Mouse (Mus musculus): ENCODE measurements around the gene Btnl1. TPM values are rescaled to one million over a fixed set of nuclear protein-coding genes. Genes with fewer than 3 reads are reported as not detected.

Btnl1 gene
- polyA plus RNA-seq (2016; fragmentation: Nextera tagmentation; extraction: Ambion mirVana) = not detected in 2 replicates

- no peak for ATAC-seq (ENCODE audit: low FRiP score, low read depth)
These were observed at the start of gene Btnl1 for GRCm38 (mm10) chr17:34376847-34377246. Gene Btnl1 (plus strand): TSS chr17:34377132.

GRCm38 (mm10) chr17:34329807-34330206, 47.1 kb upstream of the Btnl1 start:
- no peak overlapping the region for H3K4me3 ChIP-seq
- H3K4me2 ChIP-seq (replicated peaks) = no peak overlapping the region
- H3K36me3 ChIP-seq = no peaks in the 10 kb centered on the region
- H3K9ac ChIP-seq = no peak overlapping the region
- WGBS = 55% methylated on average over 2 of the region's 2 CpGs
- no peaks in the 10 kb centered on the region for H3K9me3 ChIP-seq
- H3K27ac ChIP-seq = no peak overlapping the region
- no peaks in the 10 kb centered on the region; the same call in 1 of the 2 replicates for H3K4me1 ChIP-seq
- no peak for ATAC-seq (ENCODE audit: low FRiP score, low read depth)
- no peaks in the 10 kb centered on the region for H3K27me3 ChIP-seq (replicated peaks)

More at GRCm38 (mm10) chr17:34376847-34377246, at the start of gene Btnl1:
- Histone ChIP-seq H3K27ac (no peak within 1 kb of the TSS), H3K27me3 (replicated peaks) (no peaks in the 10 kb centered on the region), H3K9ac (no peak within 1 kb of the TSS), H3K4me3 (no peak within 1 kb of the TSS), H3K36me3 (no peaks in the 10 kb centered on the region), H3K9me3 (no peaks in the 10 kb centered on the region), H3K4me2 (replicated peaks) (no peak within 1 kb of the TSS), H3K4me1 (no peaks in the 10 kb centered on the region)
- WGBS = 83% methylated on average over 2 of the region's 2 CpGs

DNA sequence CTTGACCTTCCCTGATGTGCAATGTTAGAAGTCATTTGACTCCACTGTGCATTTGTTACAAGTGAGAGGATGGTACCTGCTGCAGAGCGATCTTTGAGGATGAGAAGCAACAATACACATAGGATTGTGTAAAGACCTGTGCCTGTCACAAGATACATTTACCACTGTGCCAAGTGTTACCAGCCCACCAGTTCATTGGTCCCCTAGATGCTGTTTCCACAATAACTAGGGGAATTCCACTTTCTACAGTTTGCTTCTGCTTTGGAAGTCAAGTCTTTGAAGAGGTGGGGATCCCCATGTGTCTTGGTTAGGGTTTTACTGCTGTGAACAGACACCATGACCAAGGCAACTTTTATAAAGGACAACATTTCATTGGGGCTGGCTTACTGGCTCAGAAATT, 45.7 kb upstream of the Btnl1 start:
- no peak for ATAC-seq (ENCODE audit: low FRiP score, low read depth)

GRCm38 (mm10) chr17:34340619-34341402, 36.1 kb upstream of the Btnl1 start:
- no peak for ATAC-seq (ENCODE audit: low FRiP score, low read depth)
- Histone ChIP-seq H3K4me2 (replicated peaks) (no peak overlapping the region), H3K27me3 (replicated peaks) (no peaks in the 10 kb centered on the region), H3K27ac (no peak overlapping the region), H3K4me1 (no peaks in the 10 kb centered on the region), H3K9me3 (no peaks in the 10 kb centered on the region), H3K36me3 (no peaks in the 10 kb centered on the region), H3K9ac (no peak overlapping the region), H3K4me3 (no peak overlapping the region)
- 42% methylated on average over 3 of the region's 3 CpGs for WGBS

More for the DNA sequence above, 45.7 kb upstream of the Btnl1 start:
- no peaks in the 10 kb centered on the region for H3K27me3 ChIP-seq (replicated peaks)
- H3K36me3 ChIP-seq = no peaks in the 10 kb centered on the region
- no peak overlapping the region for H3K4me2 ChIP-seq (replicated peaks)
- H3K4me1 ChIP-seq = no peaks in the 10 kb centered on the region; the same call in 1 of the 2 replicates
- no peaks in the 10 kb centered on the region for H3K9me3 ChIP-seq
- H3K4me3 ChIP-seq = no peak overlapping the region
- no peak overlapping the region for H3K27ac ChIP-seq
- WGBS = 93% methylated on average over 1 of the region's 1 CpGs
- H3K9ac ChIP-seq = no peak overlapping the region

- no peak overlapping the region for H3K4me2 ChIP-seq (replicated peaks)
- 89% methylated on average over 4 of the region's 4 CpGs for WGBS
- H3K9me3 ChIP-seq = no peaks in the 10 kb centered on the region
These were observed 32.0 kb upstream of the Btnl1 start for GRCm38 (mm10) chr17:34344882-34345281.

DNA sequence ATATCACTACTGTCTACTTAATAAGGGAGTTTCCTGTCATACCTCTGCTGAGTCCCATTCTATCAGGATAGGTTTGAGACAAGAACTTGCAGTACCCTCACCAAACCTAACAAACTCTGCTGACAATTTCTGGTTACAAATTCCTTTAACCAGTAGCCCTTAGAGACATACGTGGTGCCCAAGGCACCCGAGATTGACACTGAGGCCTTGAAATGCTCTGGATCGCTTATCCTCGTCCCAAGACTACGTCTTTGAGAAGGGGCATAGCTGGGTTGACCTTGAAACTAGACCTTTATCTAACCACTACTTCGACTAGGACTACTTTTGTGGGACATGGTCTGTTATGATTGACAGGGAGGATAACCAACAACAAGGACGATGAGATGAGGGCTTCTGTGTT, 31.4 kb upstream of the Btnl1 start:
- no peaks in the 10 kb centered on the region for H3K9me3 ChIP-seq
- H3K27me3 ChIP-seq (replicated peaks) = no peaks in the 10 kb centered on the region
- H3K27ac ChIP-seq = no peak overlapping the region
- no peaks in the 10 kb centered on the region for H3K4me1 ChIP-seq
- H3K4me2 ChIP-seq (replicated peaks) = no peak overlapping the region
- H3K36me3 ChIP-seq = no peaks in the 10 kb centered on the region
- 88% methylated on average over 7 of the region's 7 CpGs for WGBS
- ATAC-seq (ENCODE audit: low FRiP score, low read depth) = no peak
- no peak overlapping the region for H3K4me3 ChIP-seq
- H3K9ac ChIP-seq = no peak overlapping the region

More at GRCm38 (mm10) chr17:34344882-34345281, 32.0 kb upstream of the Btnl1 start:
- H3K9ac ChIP-seq = no peak overlapping the region
- no peak for ATAC-seq (ENCODE audit: low FRiP score, low read depth)
- H3K27me3 ChIP-seq (replicated peaks) = no peaks in the 10 kb centered on the region
- no peak overlapping the region for H3K4me3 ChIP-seq
- no peaks in the 10 kb centered on the region for H3K36me3 ChIP-seq
- H3K4me1 ChIP-seq = no peaks in the 10 kb centered on the region
- H3K27ac ChIP-seq = no peak overlapping the region

- Histone ChIP-seq H3K9ac (no peak overlapping the region), H3K27ac (no peak overlapping the region), H3K9me3 (no peaks in the 10 kb centered on the region), H3K4me3 (no peak overlapping the region), H3K36me3 (no peaks in the 10 kb centered on the region), H3K27me3 (replicated peaks) (no peaks in the 10 kb centered on the region), H3K4me2 (replicated peaks) (no peak overlapping the region), H3K4me1 (no peaks in the 10 kb centered on the region)
- no peak for ATAC-seq (ENCODE audit: low FRiP score, low read depth)
- WGBS = 86% methylated on average over 3 of the region's 3 CpGs
These were observed 30.9 kb upstream of the Btnl1 start for GRCm38 (mm10) chr17:34346041-34346440.

- Histone ChIP-seq H3K27ac (no peak overlapping the region), H3K27me3 (replicated peaks) (no peaks in the 10 kb centered on the region; the same call in 1 of the 2 replicates), H3K9me3 (no peaks in the 10 kb centered on the region), H3K36me3 (no peaks in the 10 kb centered on the region), H3K4me3 (no peak overlapping the region), H3K9ac (no peak overlapping the region), H3K4me2 (replicated peaks) (no peak overlapping the region), H3K4me1 (no peaks in the 10 kb centered on the region)
- 69% methylated on average over 6 of the region's 6 CpGs for WGBS
- no peak for ATAC-seq (ENCODE audit: low FRiP score, low read depth)
These were observed 29.2 kb upstream of the Btnl1 start for GRCm38 (mm10) chr17:34347606-34348308.

GRCm38 (mm10) chr17:34349429-34349828, 27.5 kb upstream of the Btnl1 start:
- ATAC-seq (ENCODE audit: low FRiP score, low read depth) = no peak
- 5% methylated on average over 4 of the region's 4 CpGs for WGBS

GRCm38 (mm10) chr17:34354539-34354938, 22.4 kb upstream of the Btnl1 start, which contains the start of gene Btnl2:
Gene Btnl2 (plus strand): TSS chr17:34354822.
- H3K27me3 ChIP-seq (replicated peaks) = no peaks in the 10 kb centered on the region; the same call in 1 of the 2 replicates
- H3K4me1 ChIP-seq = no peaks in the 10 kb centered on the region
- H3K9ac ChIP-seq = no peak within 1 kb of the TSS
- H3K9me3 ChIP-seq = no peaks in the 10 kb centered on the region
- H3K4me3 ChIP-seq = no peak within 1 kb of the TSS
- no peak within 1 kb of the TSS for H3K4me2 ChIP-seq (replicated peaks)
- no peak for ATAC-seq (ENCODE audit: low FRiP score, low read depth)
- H3K27ac ChIP-seq = no peak within 1 kb of the TSS
- H3K36me3 ChIP-seq = no peaks in the 10 kb centered on the region
- WGBS = 87% methylated on average over 5 of the region's 5 CpGs

More at GRCm38 (mm10) chr17:34349429-34349828, 27.5 kb upstream of the Btnl1 start:
- Histone ChIP-seq H3K9me3 (no peaks in the 10 kb centered on the region), H3K4me3 (no peak overlapping the region), H3K9ac (no peak overlapping the region), H3K4me2 (replicated peaks) (no peak overlapping the region), H3K36me3 (no peaks in the 10 kb centered on the region), H3K27ac (no peak overlapping the region), H3K27me3 (replicated peaks) (no peaks in the 10 kb centered on the region; the same call in 1 of the 2 replicates), H3K4me1 (no peaks in the 10 kb centered on the region)

DNA sequence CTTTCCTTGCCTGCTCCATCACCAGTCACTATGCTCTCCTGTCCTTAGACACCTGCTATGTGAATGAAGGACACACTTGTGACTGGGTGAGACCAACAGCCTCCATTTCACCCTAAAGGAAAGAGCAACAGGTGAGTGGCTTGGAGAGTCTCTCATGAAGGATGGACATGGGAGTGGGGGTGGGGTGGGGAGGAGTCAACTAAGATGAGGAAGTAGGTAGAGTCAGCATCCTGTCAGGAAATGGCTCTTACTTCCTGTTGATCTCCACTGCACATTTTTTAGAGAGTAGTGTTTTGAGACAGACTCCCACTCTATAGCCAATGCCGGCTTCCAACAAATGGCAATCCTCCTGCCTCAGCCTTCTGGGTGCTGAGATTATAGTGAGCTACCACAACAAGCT, 22.0 kb upstream of the Btnl1 start:
- Histone ChIP-seq H3K27ac (no peak overlapping the region), H3K4me2 (replicated peaks) (no peak overlapping the region), H3K4me1 (no peaks in the 10 kb centered on the region), H3K27me3 (replicated peaks) (no peaks in the 10 kb centered on the region; the same call in 1 of the 2 replicates), H3K4me3 (no peak overlapping the region), H3K36me3 (no peaks in the 10 kb centered on the region), H3K9ac (no peak overlapping the region), H3K9me3 (no peaks in the 10 kb centered on the region)
- no peak for ATAC-seq (ENCODE audit: low FRiP score, low read depth)
- WGBS = 95% methylated on average over 1 of the region's 1 CpGs

DNA sequence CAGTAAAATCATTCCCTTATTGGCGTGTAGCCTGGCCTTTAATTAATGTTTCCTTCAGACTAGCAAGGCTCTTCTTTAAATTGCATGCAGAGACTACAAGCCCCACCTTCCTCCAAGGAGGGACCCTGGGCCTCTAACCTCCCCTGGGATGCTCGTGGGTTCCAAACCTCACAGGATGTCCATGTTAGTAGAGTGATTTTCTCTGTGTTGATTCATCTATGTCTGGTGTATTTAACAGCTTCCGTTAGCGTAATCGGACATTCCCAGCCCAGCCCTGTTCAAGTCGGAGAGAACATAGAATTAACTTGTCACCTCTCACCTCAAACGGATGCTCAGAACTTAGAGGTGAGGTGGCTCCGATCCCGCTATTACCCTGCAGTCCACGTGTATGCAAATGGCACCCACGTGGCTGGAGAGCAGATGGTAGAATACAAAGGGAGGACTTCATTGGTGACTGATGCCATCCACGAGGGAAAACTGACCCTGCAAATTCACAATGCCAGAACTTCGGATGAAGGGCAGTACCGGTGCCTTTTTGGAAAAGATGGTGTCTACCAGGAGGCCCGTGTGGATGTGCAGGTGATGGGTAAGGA, 13.9 kb upstream of the Btnl1 start:
- no peak overlapping the region for H3K4me2 ChIP-seq (replicated peaks)

More for the DNA sequence above, 13.9 kb upstream of the Btnl1 start:
- no peaks in the 10 kb centered on the region for H3K9me3 ChIP-seq
- H3K4me3 ChIP-seq = no peak overlapping the region
- no peak overlapping the region for H3K9ac ChIP-seq
- WGBS = 86% methylated on average over 15 of the region's 15 CpGs
- no peaks in the 10 kb centered on the region for H3K36me3 ChIP-seq
- H3K27me3 ChIP-seq (replicated peaks) = no peaks in the 10 kb centered on the region
- ATAC-seq (ENCODE audit: low FRiP score, low read depth) = no peak
- no peak overlapping the region for H3K27ac ChIP-seq
- no peaks in the 10 kb centered on the region for H3K4me1 ChIP-seq
